Mouse (Mus musculus) kidney, adult 2 months (tissue): ENCODE results near the gene Nutf2-ps1.

ENCODE experiments used
- CTCF ChIP-seq: fragments of 200-500 bp; conservative IDR thresholded peaks from 2 replicates; pipeline ENCODE4 v1.5.1; 2011; ENCODE audit warnings: low read depth, mild to moderate bottlenecking, control low read depth, low read length, moderate library complexity, mixed read lengths; ENCODE audit not compliant: insufficient read depth, insufficient read length
- POLR2A ChIP-seq: fragments of 200-500 bp; IDR thresholded peaks from one replicate; pipeline ENCODE4 v1.6.1; 2011; ENCODE audit warnings: low read depth, low read length, control low read depth

DNA sequence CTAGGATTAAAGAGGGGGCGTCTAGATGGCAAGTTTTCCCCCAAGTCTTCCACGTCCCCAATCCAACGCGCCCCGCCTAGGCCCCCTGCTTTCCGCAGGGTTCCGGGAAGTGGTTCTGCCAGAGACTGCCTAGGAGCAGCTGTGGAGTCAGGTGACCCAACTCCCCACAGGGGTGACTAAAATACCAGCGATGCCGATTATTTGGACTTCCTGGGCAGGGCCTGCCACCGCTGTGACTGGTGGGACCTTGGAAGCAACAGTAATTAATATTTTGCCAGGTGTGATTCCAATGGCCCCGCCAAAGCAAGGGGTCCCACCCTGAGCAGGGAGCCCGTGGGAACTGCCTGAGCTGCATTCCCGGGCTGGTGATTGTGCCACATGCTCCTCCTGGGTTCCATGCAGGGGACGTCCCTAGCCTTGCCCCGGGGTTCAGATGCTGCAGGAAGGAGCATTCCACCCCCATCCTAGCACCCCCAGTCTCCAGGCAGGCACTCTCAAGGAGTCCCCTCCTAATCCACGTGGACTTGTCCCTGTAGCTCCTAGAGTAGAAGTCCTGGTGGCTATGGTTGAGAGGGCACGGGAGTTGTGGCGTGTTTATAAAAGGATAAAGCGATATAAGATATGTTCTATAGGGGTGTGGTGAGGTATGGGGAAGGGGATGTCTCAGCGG lies 31.5 kb downstream of the Nutf2-ps1 start:
- TF ChIP-seq CTCF (no peak), POLR2A (no peak)
